17 mouse cellular contexts compared by ENCODE assay signal in genomic region chr6:85356682-85357465, GRCm38 (mm10). TPM values are rescaled to one million over a fixed set of nuclear protein-coding genes. Genes with fewer than 3 reads are reported as not detected.
DNase-seq lines count a peak whose midpoint lies in the region; ATAC-seq and TF ChIP-seq lines count a peak whose summit lies in the region.
"Had no signal": no experiment of that assay in that cellular context is flagged by ENCODE, and none has a peak within 500 bp of the region (broad histone marks: within the 10 kb centered on the region; RNA-seq: fewer than 3 reads in every experiment).

No protein-coding gene starts in this region.

- H3K27ac ChIP-seq in heart, adult 2 months, result peak overlapping the region; percentile 76
- peak overlapping the region; percentile 90 for H3K27ac ChIP-seq in heart, postnatal 0 days (ENCODE audit: low read depth)
- peak overlapping the region; percentile 66 for H3K27ac ChIP-seq in lung, embryonic 16.5 days (ENCODE audit: low read length)
- H3K27ac ChIP-seq: embryonic facial prominence, embryonic 10.5 days; limb, embryonic 10.5 days had no signal

- H3K9me3 ChIP-seq in heart, postnatal 0 days (replicated peaks; ENCODE audit: control insufficient read depth, low read length), result no peaks in the 10 kb centered on the region
- H3K9me3 ChIP-seq in lung, embryonic 16.5 days (ENCODE audit: control insufficient read depth, low read length), result no peaks in the 10 kb centered on the region
- H3K9me3 ChIP-seq: embryonic facial prominence, embryonic 10.5 days; limb, embryonic 10.5 days; megakaryocyte, embryonic 14.5 days had no signal

- DNase-seq in heart, adult 2 months, result no peak
- DNase-seq in heart, adult 18-20 months, result no peak
- DNase-seq in heart, postnatal 0 days (ENCODE audit: low spot score), result peak; percentile 44
- DNase-seq in heart, adult 8-10 months (ENCODE audit: low spot score), result no peak
- no peak for DNase-seq in lung, postnatal 14 days
- DNase-seq in spleen, adult 12 weeks (ENCODE audit: low spot score), result no peak
- DNase-seq: adrenal gland, postnatal 10 days; cerebellum, adult 2 months; lung, adult 2 months; spleen, adult 18-20 months had no signal

- peaks cover 21% of the 10 kb centered on the region for H3K4me1 ChIP-seq in heart, adult 2 months (ENCODE audit: control insufficient read depth, insufficient read depth, low read length)
- peaks cover 37% of the 10 kb centered on the region for H3K4me1 ChIP-seq in heart, postnatal 0 days (ENCODE audit: control insufficient read depth, insufficient read depth)
- H3K4me1 ChIP-seq in lung, embryonic 16.5 days (replicated peaks; ENCODE audit: control insufficient read depth, insufficient read depth, low read length), result 0 out of 2 replicates have a peak, but pooled peaks cover 4% of the 10 kb centered on the region
- H3K4me1 ChIP-seq: embryonic facial prominence, embryonic 10.5 days; limb, embryonic 10.5 days had no signal

- no peaks in the 10 kb centered on the region for H3K27me3 ChIP-seq in heart, adult 2 months (ENCODE audit: control insufficient read depth, insufficient read depth, low read length)
- H3K27me3 ChIP-seq in heart, postnatal 0 days (ENCODE audit: control insufficient read depth, insufficient read depth, low read length), result no peaks in the 10 kb centered on the region
- no peaks in the 10 kb centered on the region for H3K27me3 ChIP-seq in lung, embryonic 16.5 days (ENCODE audit: control insufficient read depth, insufficient read depth, low read depth, low read length)

- no peak for TF ChIP-seq POLR2A in heart, adult 2 months (IDR thresholded peaks at IDR 0.05; ENCODE audit: insufficient read depth, low read depth, low read length)

- H3K4me3 ChIP-seq in heart, adult 2 months, result no peak overlapping the region
- H3K4me3 ChIP-seq in heart, postnatal 0 days (ENCODE audit: low read depth, low read length), result no peak overlapping the region
- H3K4me3 ChIP-seq in lung, embryonic 16.5 days (ENCODE audit: low read length), result no peak overlapping the region
- H3K4me3 ChIP-seq: embryonic facial prominence, embryonic 10.5 days; limb, embryonic 10.5 days; megakaryocyte, embryonic 14.5 days had no signal

- WGBS in heart, adult 2 months, result 15% methylated on average over 4 of the region's 4 CpGs
- 14% methylated on average over 4 of the region's 4 CpGs for WGBS in heart, postnatal 0 days
- 54% methylated on average over 4 of the region's 4 CpGs for WGBS in lung, embryonic 16.5 days

- no peak for TF ChIP-seq CTCF in heart, adult 2 months (IDR thresholded peaks at IDR 0.05)
- no peak for TF ChIP-seq CTCF in heart, postnatal 0 days (IDR thresholded peaks at IDR 0.05; ENCODE audit: low read depth)

- 0 out of 2 replicates have a peak overlapping the region, but pooled peaks have one; percentile 1 for H3K4me2 ChIP-seq in heart, postnatal 0 days (ENCODE audit: low read depth, low read length)
- no peak overlapping the region for H3K4me2 ChIP-seq in lung, embryonic 16.5 days (ENCODE audit: low read depth, low read length)
- H3K4me2 ChIP-seq: liver, embryonic 11.5 days had no signal

- intact Hi-C loops in heart, adult 2 months (cut with DNase I), result no loop called here

- H3K79me2 ChIP-seq in heart, adult 2 months (replicated peaks; ENCODE audit: control insufficient read depth, insufficient read depth, low read length), result peaks cover 2% of the 10 kb centered on the region; the same call in 1 of the 2 replicates

- H3K9ac ChIP-seq in heart, adult 2 months (ENCODE audit: low read depth, low read length), result no peak overlapping the region
- H3K9ac ChIP-seq in heart, postnatal 0 days (replicated peaks; ENCODE audit: low read depth, low read length), result no peak overlapping the region
- H3K9ac ChIP-seq in lung, embryonic 16.5 days (ENCODE audit: low read length), result no peak overlapping the region

- no peak for TF ChIP-seq EP300 in heart, adult 2 months (IDR thresholded peaks at IDR 0.05; ENCODE audit: insufficient read depth, low read depth, low read length)
- no peak for TF ChIP-seq EP300 in heart, postnatal 0 days (IDR thresholded peaks at IDR 0.05; ENCODE audit: low read depth)

- peak; percentile 61 for ATAC-seq in heart, postnatal 0 days (ENCODE audit: insufficient read depth, low read depth)
- 0 out of 2 replicates have a peak, but pooled peaks have one; percentile 31 for ATAC-seq in lung, embryonic 16.5 days (ENCODE audit: low read depth)
- peak; percentile 68 for ATAC-seq in CD4-positive, CD25-positive, alpha-beta regulatory T cell, adult 4 months
- ATAC-seq: forebrain, embryonic 14.5 days had no signal

- H3K36me3 ChIP-seq in heart, adult 2 months (ENCODE audit: control insufficient read depth, insufficient read depth, low read length), result peaks cover 9% of the 10 kb centered on the region
- no peaks in the 10 kb centered on the region for H3K36me3 ChIP-seq in heart, postnatal 0 days (replicated peaks; ENCODE audit: control insufficient read depth, insufficient read depth, low read length)
- H3K36me3 ChIP-seq in lung, embryonic 16.5 days (ENCODE audit: control insufficient read depth, insufficient read depth, low read length), result no peaks in the 10 kb centered on the region
- H3K36me3 ChIP-seq: embryonic facial prominence, embryonic 10.5 days; limb, embryonic 10.5 days had no signal

RNA-seq across cellular contexts. Expression of gene Rab11fip5, which starts 17.6 kb away (rescaled TPM):
- 10 to 100 TPM; 59.3 to 73.9 TPM for total RNA-seq in heart, adult 2 months (2021)
- polyA plus RNA-seq in heart, adult 2 months (2012; rRNA removed), result 41.6 and 55.0 TPM in 2 replicates
- 10 to 100 TPM; 56.3 to 75.5 TPM for total RNA-seq in heart, adult 18-20 months (2021)
- 86.7 and 91.3 TPM in 2 replicates for total RNA-seq in heart, postnatal 0 days (2014; rRNA removed; ENCODE audit: low replicate concordance)
- 35.3 and 38.2 TPM in 2 replicates for polyA plus RNA-seq in heart, postnatal 0 days (2015; fragmentation: Nextera tagmentation; extraction: Ambion mirVana)
- 10 to 100 TPM; 62.7 to 80.9 (median 72.0) TPM for total RNA-seq in heart, adult 8-10 months (2022)
- polyA plus RNA-seq in lung, embryonic 16.5 days (2015; fragmentation: Nextera tagmentation; extraction: Ambion mirVana), result 12.0 and 12.2 TPM in 2 replicates
- under 1 TPM; 0.14 to 0.42 TPM for polyA plus RNA-seq in CD4-positive, CD25-positive, alpha-beta regulatory T cell, adult 4 months (2017; shearing (Covaris generic))

RNA-seq across cellular contexts. Expression of gene Sfxn5, which starts 23.7 kb away (rescaled TPM):
- 1 to 10 TPM; 4.2 to 5.3 TPM for total RNA-seq in heart, adult 2 months (2021)
- polyA plus RNA-seq in heart, adult 2 months (2012; rRNA removed), result 4.9 and 5.9 TPM in 2 replicates
- total RNA-seq in heart, adult 18-20 months (2021), result 1 to 10 TPM; 2.8 to 5.7 TPM
- 4.8 and 9.5 TPM in 2 replicates for total RNA-seq in heart, postnatal 0 days (2014; rRNA removed; ENCODE audit: low replicate concordance)
- polyA plus RNA-seq in heart, postnatal 0 days (2015; fragmentation: Nextera tagmentation; extraction: Ambion mirVana), result 2.2 and 2.7 TPM in 2 replicates
- total RNA-seq in heart, adult 8-10 months (2022), result 1 to 10 TPM; 3.2 to 6.4 (median 4.5) TPM
- 7.0 and 7.8 TPM in 2 replicates for polyA plus RNA-seq in lung, embryonic 16.5 days (2015; fragmentation: Nextera tagmentation; extraction: Ambion mirVana)
- 1 to 10 TPM; 2.9 to 3.1 TPM for polyA plus RNA-seq in CD4-positive, CD25-positive, alpha-beta regulatory T cell, adult 4 months (2017; shearing (Covaris generic))
